In genomic region chr14:118304560-118304959, GRCm38 (mm10) we compare ENCODE assay signal across 38 mouse cellular contexts. TPM values are rescaled to one million over a fixed set of nuclear protein-coding genes. Genes with fewer than 3 reads are reported as not detected.
A peak's percentile ranks its signal among the peaks of the same experiment; 100 is the strongest.
DNase-seq lines count a peak whose midpoint lies in the region; ATAC-seq and TF ChIP-seq lines count a peak whose summit lies in the region.
"Had no signal": no experiment of that assay in that cellular context is flagged by ENCODE, and none has a peak within 500 bp of the region (broad histone marks: within the 10 kb centered on the region; RNA-seq: fewer than 3 reads in every experiment).

No protein-coding gene starts in this region.

- peak; percentile 15 for DNase-seq in forebrain, embryonic 11.5 days (ENCODE audit: low spot score)
- peak; percentile 14 for DNase-seq in G1E (ENCODE audit: low spot score)
- peak; percentile 39 for DNase-seq in ZHBTc4 (ENCODE audit: low read depth, low spot score)
- DNase-seq in cerebellum, adult 9-10 months, result no peak
- no peak for DNase-seq in gastrocnemius, adult 2 months
- DNase-seq: adrenal gland, adult 8-10 months; adrenal gland, postnatal 36 days; B cell, adult 2 months; cerebellum, adult 18-20 months; cerebellum, adult 9-11 months; cerebellum, postnatal 36 days; embryo, embryonic 11 days; forebrain, postnatal 0 days; gastrocnemius, postnatal 10 days; gastrocnemius, postnatal 36 days; heart, adult 11 months; kidney, adult 2 months had no signal

- H3K4me3 ChIP-seq in forebrain, embryonic 11.5 days (ENCODE audit: low read depth, low read length), result no peak overlapping the region
- H3K4me3 ChIP-seq in forebrain, embryonic 15.5 days, result no peak overlapping the region
- peak overlapping the region; percentile 40; the same call in 1 of the 2 replicates for H3K4me3 ChIP-seq in G1E (ENCODE audit: low read depth, low read length)
- H3K4me3 ChIP-seq in stomach, embryonic 16.5 days (replicated peaks; ENCODE audit: low read length), result no peak overlapping the region
- H3K4me3 ChIP-seq in gastrocnemius, adult 2 months, result no peak overlapping the region
- H3K4me3 ChIP-seq: embryonic facial prominence, embryonic 15.5 days; erythroblast, embryonic 14.5 days; forebrain, embryonic 13.5 days; hindbrain, embryonic 12.5 days; hindbrain, embryonic 15.5 days had no signal

- ATAC-seq in forebrain, embryonic 11.5 days (replicated peaks; ENCODE audit: low FRiP score), result no peak
- no peak for ATAC-seq in forebrain, embryonic 15.5 days (replicated peaks)
- ATAC-seq in G1E (ENCODE audit: extremely low read depth, insufficient number of reproducible peaks, low FRiP score, poor library complexity, severe bottlenecking), result peak; percentile 31; the same call in 1 of the 2 replicates
- ATAC-seq in stomach, embryonic 16.5 days (ENCODE audit: insufficient read depth, low FRiP score), result peak; percentile 23; the same call in 1 of the 2 replicates
- ATAC-seq in erythroblast, adult 5-6 weeks (replicated peaks; ENCODE audit: low FRiP score, poor library complexity, severe bottlenecking), result no peak
- ATAC-seq: activated CD4-positive, CD25-positive, alpha-beta regulatory T cell, adult 4 months; forebrain, embryonic 13.5 days; forebrain, postnatal 0 days; intestine, postnatal 0 days; Patski had no signal

- no peak overlapping the region for H3K4me2 ChIP-seq in forebrain, embryonic 11.5 days (ENCODE audit: low read depth, low read length, severe bottlenecking)
- H3K4me2 ChIP-seq in forebrain, embryonic 15.5 days (replicated peaks), result no peak overlapping the region
- H3K4me2 ChIP-seq in stomach, embryonic 16.5 days (ENCODE audit: low read depth, low read length), result no peak overlapping the region
- H3K4me2 ChIP-seq: embryonic facial prominence, embryonic 15.5 days; forebrain, embryonic 13.5 days; heart, embryonic 11.5 days; hindbrain, embryonic 12.5 days; hindbrain, embryonic 15.5 days had no signal

- no peaks in the 10 kb centered on the region for H3K36me3 ChIP-seq in forebrain, embryonic 11.5 days (ENCODE audit: control insufficient read depth, insufficient read depth, low read length)
- H3K36me3 ChIP-seq in forebrain, embryonic 15.5 days, result no peaks in the 10 kb centered on the region
- no peaks in the 10 kb centered on the region for H3K36me3 ChIP-seq in G1E (replicated peaks)
- H3K36me3 ChIP-seq in stomach, embryonic 16.5 days (ENCODE audit: control insufficient read depth, insufficient read depth, low read length), result no peaks in the 10 kb centered on the region
- H3K36me3 ChIP-seq: embryonic facial prominence, embryonic 15.5 days; hindbrain, embryonic 12.5 days; hindbrain, embryonic 15.5 days had no signal

- no peaks in the 10 kb centered on the region for H3K9me3 ChIP-seq in forebrain, embryonic 11.5 days (ENCODE audit: control insufficient read depth, low read length)
- H3K9me3 ChIP-seq in forebrain, embryonic 15.5 days, result no peaks in the 10 kb centered on the region
- no peaks in the 10 kb centered on the region for H3K9me3 ChIP-seq in G1E (replicated peaks)
- no peaks in the 10 kb centered on the region for H3K9me3 ChIP-seq in stomach, embryonic 16.5 days (replicated peaks; ENCODE audit: control insufficient read depth, low read length)
- H3K9me3 ChIP-seq: embryonic facial prominence, embryonic 15.5 days; forebrain, embryonic 13.5 days; hindbrain, embryonic 12.5 days; hindbrain, embryonic 15.5 days had no signal

- no peak overlapping the region for H3K27ac ChIP-seq in forebrain, embryonic 11.5 days (ENCODE audit: low read depth, low read length)
- H3K27ac ChIP-seq in forebrain, embryonic 15.5 days (replicated peaks), result no peak overlapping the region
- no peak overlapping the region for H3K27ac ChIP-seq in stomach, embryonic 16.5 days (ENCODE audit: low read length)
- no peak overlapping the region for H3K27ac ChIP-seq in gastrocnemius, adult 2 months
- H3K27ac ChIP-seq: embryonic facial prominence, embryonic 15.5 days; forebrain, embryonic 13.5 days; hindbrain, embryonic 12.5 days; hindbrain, embryonic 15.5 days had no signal

- H3K9ac ChIP-seq in forebrain, embryonic 11.5 days (ENCODE audit: low read length), result no peak overlapping the region
- H3K9ac ChIP-seq in forebrain, embryonic 15.5 days (replicated peaks), result no peak overlapping the region
- no peak overlapping the region for H3K9ac ChIP-seq in stomach, embryonic 16.5 days (ENCODE audit: low read length)
- H3K9ac ChIP-seq: embryonic facial prominence, embryonic 15.5 days; forebrain, embryonic 13.5 days; forebrain, postnatal 0 days; hindbrain, embryonic 12.5 days; hindbrain, embryonic 15.5 days had no signal

- no peaks in the 10 kb centered on the region for H3K27me3 ChIP-seq in forebrain, embryonic 11.5 days (ENCODE audit: control insufficient read depth, insufficient read depth, low read length)
- H3K27me3 ChIP-seq in forebrain, embryonic 15.5 days, result no peaks in the 10 kb centered on the region
- H3K27me3 ChIP-seq in G1E (ENCODE audit: insufficient read depth, low read length), result peaks cover 31% of the 10 kb centered on the region
- H3K27me3 ChIP-seq in stomach, embryonic 16.5 days (ENCODE audit: control insufficient read depth, insufficient read depth, low read length), result no peaks in the 10 kb centered on the region
- H3K27me3 ChIP-seq: embryonic facial prominence, embryonic 15.5 days; forebrain, embryonic 13.5 days; hindbrain, embryonic 12.5 days; hindbrain, embryonic 15.5 days had no signal

- WGBS in forebrain, embryonic 11.5 days, result 82% methylated on average over 9 of the region's 9 CpGs
- WGBS in forebrain, embryonic 15.5 days, result 80% methylated on average over 9 of the region's 9 CpGs
- 64% methylated on average over 9 of the region's 9 CpGs for WGBS in stomach, embryonic 16.5 days

- no peaks in the 10 kb centered on the region for H3K4me1 ChIP-seq in forebrain, embryonic 11.5 days (replicated peaks; ENCODE audit: control insufficient read depth, insufficient read depth, low read length)
- H3K4me1 ChIP-seq in forebrain, embryonic 15.5 days, result peaks cover 9% of the 10 kb centered on the region
- H3K4me1 ChIP-seq in G1E (ENCODE audit: insufficient read depth, low read depth, low read length), result peaks cover 30% of the 10 kb centered on the region
- peaks cover 9% of the 10 kb centered on the region; the same call in 1 of the 2 replicates for H3K4me1 ChIP-seq in stomach, embryonic 16.5 days (ENCODE audit: control insufficient read depth, insufficient read depth, low read length)

- TF ChIP-seq CTCF in G1E (IDR thresholded peaks at IDR 0.05; ENCODE audit: low read depth, low read length), result no peak
- TF ChIP-seq CTCF in gastrocnemius, adult 2 months (IDR thresholded peaks at IDR 0.05), result no peak

- intact Hi-C loops in gastrocnemius, adult 2 months (cut with DNase I), result no loop called here

RNA-seq across cellular contexts. Expression of gene Gm9376, which starts 37.8 kb away (rescaled TPM):
- not detected in 2 replicates for polyA plus RNA-seq in forebrain, embryonic 11.5 days (2014; fragmentation: Nextera tagmentation; extraction: Ambion mirVana)
- polyA plus RNA-seq in forebrain, embryonic 15.5 days (2015; fragmentation: Nextera tagmentation; extraction: Ambion mirVana), result not detected in 2 replicates
- total RNA-seq in G1E (2014; fragmentation: Nextera tagmentation) (not detected in 2 replicates), G1E (2017) (not detected in 2 replicates)
- not detected in 2 replicates for polyA plus RNA-seq in G1E (2012)
- not detected in 2 replicates for polyA plus RNA-seq in stomach, embryonic 16.5 days (2015; fragmentation: Nextera tagmentation; extraction: Ambion mirVana)
- total RNA-seq in erythroblast, adult 5-6 weeks (2015; ENCODE audit: low replicate concordance), result not detected in 2 replicates
- total RNA-seq in erythroblast, adult 5-6 weeks (2017; ENCODE audit: low replicate concordance), result not detected in 2 replicates
- total RNA-seq in gastrocnemius, adult 2 months (2021), result not detected
- total RNA-seq: adrenal gland, adult 8-10 months; adrenal gland, postnatal 36 days; forebrain, postnatal 0 days; gastrocnemius, postnatal 10 days; gastrocnemius, postnatal 36 days; heart, adult 8-10 months; heart, postnatal 25 days; hematopoietic stem cell, adult 5-6 weeks had no signal
- polyA plus RNA-seq: activated CD4-positive, CD25-positive, alpha-beta regulatory T cell, adult 4 months; cortical plate, adult 2 months; embryonic facial prominence, embryonic 11.5 days; embryonic facial prominence, embryonic 15.5 days; erythroblast, embryonic 14.5 days; forebrain, embryonic 13.5 days; forebrain, postnatal 0 days; frontal cortex, adult 2 months; heart, embryonic 11.5 days; heart, embryonic 14.5 days; heart, postnatal 0 days; hindbrain, embryonic 12.5 days; hindbrain, embryonic 15.5 days; intestine, embryonic 14.5 days; intestine, postnatal 0 days; kidney, adult 2 months; Patski had no signal

Comparison
In these comparisons a context has a peak if more than half of its experiments do, and no peak if none do; other contexts are left out.
1. ATAC-seq: peak in G1E (single experiment) and stomach, embryonic 16.5 days (single experiment); none in forebrain, embryonic 11.5 days (single experiment), forebrain, embryonic 15.5 days (single experiment) and erythroblast, adult 5-6 weeks (single experiment).
2. DNase-seq: peak in forebrain, embryonic 11.5 days (single experiment), G1E (single experiment) and ZHBTc4 (single experiment); none in cerebellum, adult 9-10 months (single experiment) and gastrocnemius, adult 2 months (single experiment).